Mouse (Mus musculus) CH12.LX (cell line): Measurements from ENCODE around the gene Dnase2b. TPM values are rescaled to one million over a fixed set of nuclear protein-coding genes. Genes with fewer than 3 reads are reported as not detected.
A peak's percentile ranks its signal among the peaks of the same experiment; 100 is the strongest.

ENCODE experiments used
- DNase-seq: peaks from one replicate; pipeline ENCODE4 v3.0.0-alpha.2; 2013; ENCODE audit errors: extremely low read depth
- H3K27ac ChIP-seq: 2 replicates; pipeline ENCODE4 v1.5.1; 2012; ENCODE audit warnings: low read depth, mild to moderate bottlenecking, control low read depth, moderate library complexity; ENCODE audit not compliant: insufficient read depth
- H3K27me3 ChIP-seq: replicated peaks from 2 replicates; pipeline ENCODE3; 2012; ENCODE audit warnings: inconsistent platforms
- H3K36me3 ChIP-seq, 2 experiments: replicated peaks in 1 of 2; 2 replicates each; pipeline versions ENCODE3 to v1.6.1; 2012; ENCODE audit warnings: inconsistent platforms in 1 of 2, low read length in 1 of 2, mild to moderate bottlenecking in 1 of 2, mixed read lengths in 1 of 2, moderate library complexity in 1 of 2; ENCODE audit not compliant: control insufficient read depth in 1 of 2, insufficient read depth in 1 of 2
- H3K4me1 ChIP-seq, 2 experiments: 2 replicates each; pipeline ENCODE4 v1.6.1; 2012; ENCODE audit warnings: inconsistent platforms in 1 of 2, moderate library complexity in 1 of 2; ENCODE audit not compliant: insufficient read depth in 2 of 2, control insufficient read depth in 1 of 2
- H3K4me2 ChIP-seq: 2 replicates; pipeline ENCODE4 v1.6.1; 2012; ENCODE audit warnings: low read depth, mild to moderate bottlenecking, control low read depth; ENCODE audit not compliant: poor library complexity, insufficient read depth, severe bottlenecking
- H3K4me3 ChIP-seq, 3 experiments: fragments of 150-350 bp in 1 of 3; sonication (generic) in 1 of 3; replicated peaks in 1 of 3; 2 replicates each; pipeline versions ENCODE3 to v1.5.1; 2011 to 2012; ENCODE audit warnings: low read depth in 2 of 3, low read length in 2 of 3, mild to moderate bottlenecking in 2 of 3, moderate library complexity in 2 of 3, control low read depth in 1 of 3, improper control_type of control experiment in 1 of 3, inconsistent platforms in 1 of 3, mixed read lengths in 1 of 3; ENCODE audit not compliant: poor library complexity in 1 of 3
- H3K79me2 ChIP-seq: replicated peaks from 2 replicates; pipeline ENCODE4 v1.6.1; 2012; ENCODE audit warnings: mild to moderate bottlenecking, moderate library complexity; ENCODE audit not compliant: control insufficient read depth, poor library complexity, insufficient read depth, severe bottlenecking; ENCODE audit errors: extremely low read depth
- H3K9ac ChIP-seq: 2 replicates; pipeline ENCODE4 v1.6.1; 2012; ENCODE audit warnings: low read depth, mild to moderate bottlenecking, control low read depth, moderate library complexity; ENCODE audit not compliant: insufficient read depth
- H3K9me3 ChIP-seq: replicated peaks from 2 replicates; pipeline ENCODE3; 2012; ENCODE audit warnings: low read length, inconsistent platforms, mixed read lengths
- BHLHE40 ChIP-seq: IDR thresholded peaks from 2 replicates; pipeline ENCODE4 v1.6.1; 2011; ENCODE audit warnings: mild to moderate bottlenecking, low read depth, low read length, improper control_type of control experiment
- CHD1 ChIP-seq: IDR thresholded peaks from 2 replicates; pipeline ENCODE4 v1.6.1; 2012; ENCODE audit warnings: low read depth, low read length, improper control_type of control experiment, inconsistent platforms
- CHD2 ChIP-seq: IDR thresholded peaks from 2 replicates; pipeline ENCODE4 v1.6.1; 2011; ENCODE audit warnings: low read length, improper control_type of control experiment
- CTCF ChIP-seq, 2 experiments: IDR thresholded peaks in 1 of 2; conservative IDR thresholded peaks in 1 of 2; 2 replicates each; pipeline ENCODE4 v1.5.1; 2011 to 2012; ENCODE audit warnings: low read depth in 2 of 2, low read length in 2 of 2, improper control_type of control experiment in 1 of 2, inconsistent platforms in 1 of 2, mild to moderate bottlenecking in 1 of 2, moderate library complexity in 1 of 2
- E2F4 ChIP-seq: IDR thresholded peaks from 2 replicates; pipeline ENCODE4 v1.6.1; 2011; ENCODE audit warnings: low read depth, low read length, improper control_type of control experiment; ENCODE audit not compliant: insufficient replicate concordance
- ETS1 ChIP-seq: conservative IDR thresholded peaks from 2 replicates; pipeline ENCODE4 v1.6.1; 2012; ENCODE audit warnings: low read depth, mild to moderate bottlenecking, inconsistent platforms, low read length, improper control_type of control experiment, moderate library complexity
- GABPA ChIP-seq: IDR thresholded peaks from 2 replicates; pipeline ENCODE4 v1.6.1; 2012; ENCODE audit warnings: low read depth, low read length, improper control_type of control experiment, inconsistent platforms; ENCODE audit not compliant: insufficient replicate concordance
- IRF4 ChIP-seq: IDR thresholded peaks from 2 replicates; pipeline ENCODE4 v1.6.1; 2014; ENCODE audit warnings: low read depth, mild to moderate bottlenecking, inconsistent platforms, low read length, improper control_type of control experiment
- JUN ChIP-seq: IDR thresholded peaks from 2 replicates; pipeline ENCODE4 v1.6.1; 2011; ENCODE audit warnings: low read depth, mild to moderate bottlenecking, low read length, improper control_type of control experiment, moderate library complexity; ENCODE audit not compliant: insufficient read depth
- JUND ChIP-seq: conservative IDR thresholded peaks from 2 replicates; pipeline ENCODE4 v1.6.1; 2011; ENCODE audit warnings: low read depth, low read length, improper control_type of control experiment
- KAT2A ChIP-seq: IDR thresholded peaks from 2 replicates; pipeline ENCODE4 v1.6.1; 2012; ENCODE audit warnings: low read length, improper control_type of control experiment, inconsistent platforms; ENCODE audit not compliant: insufficient replicate concordance
- MAX ChIP-seq: IDR thresholded peaks from 2 replicates; pipeline ENCODE4 v1.6.1; 2011; ENCODE audit warnings: low read length, improper control_type of control experiment
- MAZ ChIP-seq: IDR thresholded peaks from 2 replicates; pipeline ENCODE4 v1.6.1; 2012; ENCODE audit warnings: low read depth, mild to moderate bottlenecking, inconsistent platforms, low read length, improper control_type of control experiment, moderate library complexity
- PAX5 ChIP-seq: IDR thresholded peaks from 2 replicates; pipeline ENCODE4 v1.6.1; 2012; ENCODE audit warnings: low read length, inconsistent platforms, mixed read lengths
- POLR2A ChIP-seq: IDR thresholded peaks from 2 replicates; pipeline ENCODE4 v1.6.1; 2011; ENCODE audit warnings: low read depth, mild to moderate bottlenecking, improper control_type of control experiment, low read length
- POLR2AphosphoS2 ChIP-seq: IDR thresholded peaks from 2 replicates; pipeline ENCODE4 v1.6.1; 2011; ENCODE audit warnings: low read depth, low read length, improper control_type of control experiment
- RAD21 ChIP-seq: IDR thresholded peaks from 2 replicates; pipeline ENCODE4 v1.6.1; 2011; ENCODE audit warnings: low read depth, mild to moderate bottlenecking, low read length, improper control_type of control experiment, moderate library complexity
- RCOR1 ChIP-seq: conservative IDR thresholded peaks from 2 replicates; pipeline ENCODE4 v1.6.1; 2012; ENCODE audit warnings: low read depth, mild to moderate bottlenecking, inconsistent platforms, low read length, improper control_type of control experiment
- SIN3A ChIP-seq: IDR thresholded peaks from 2 replicates; pipeline ENCODE4 v1.6.1; 2012; ENCODE audit warnings: low read length, improper control_type of control experiment, inconsistent platforms
- SMC3 ChIP-seq: IDR thresholded peaks from 2 replicates; pipeline ENCODE4 v1.6.1; 2011; ENCODE audit warnings: low read depth, low read length, improper control_type of control experiment
- TBP ChIP-seq: conservative IDR thresholded peaks from 2 replicates; pipeline ENCODE4 v1.6.1; 2011; ENCODE audit warnings: low read depth, low read length, improper control_type of control experiment
- TCF12 ChIP-seq: IDR thresholded peaks from 2 replicates; pipeline ENCODE4 v1.6.1; 2014; ENCODE audit warnings: low read depth, mild to moderate bottlenecking, inconsistent platforms, low read length, improper control_type of control experiment
- UBTF ChIP-seq: IDR thresholded peaks from 2 replicates; pipeline ENCODE4 v1.6.1; 2012; ENCODE audit warnings: low read depth, mild to moderate bottlenecking, inconsistent platforms, low read length, improper control_type of control experiment, moderate library complexity
- USF1 ChIP-seq: IDR thresholded peaks from 2 replicates; pipeline ENCODE4 v1.6.1; 2014; ENCODE audit warnings: low read depth, mild to moderate bottlenecking, inconsistent platforms, low read length, improper control_type of control experiment
- ZKSCAN1 ChIP-seq: IDR thresholded peaks from 2 replicates; pipeline ENCODE4 v1.6.1; 2012; ENCODE audit warnings: low read depth, inconsistent platforms, low read length, improper control_type of control experiment, borderline replicate concordance
- dilution Hi-C: fragments of 300-500 bp; cut with MboI; formaldehyde crosslinking; loops from 2 replicates; pipeline ENCODE4 v1.14.3; 2020; ENCODE audit warnings: low sequenced_read_pairs; ENCODE audit not compliant: extremely low pct_unique_long_range_greater_than_20kb, extremely low pct_ligation_motif_present
- in situ Hi-C: fragments of 300-500 bp; cut with MboI; formaldehyde crosslinking; loops from 3 replicates; pipeline ENCODE4 v1.14.3; 2019; ENCODE audit warnings: low sequenced_read_pairs, low pct_ligation_motif_present, low pct_unique_long_range_greater_than_20kb, mixed read lengths
- polyA plus RNA-seq: library from polyadenylated mRNA; unstranded; fragments of >175 nt; gene quantifications from 2 replicates; pipeline ENCODE4 v1.2.1, GENCODE M21; 2012; ENCODE audit warnings: low read depth; ENCODE audit not compliant: insufficient read length
- total RNA-seq, 2 experiments: library from RNA; depleted of rRNA; stranded (reverse); fragments of 300-350 nt in 1 of 2; fragments of >200 nt in 1 of 2; gene quantifications; 2 replicates each; pipeline ENCODE4 v1.2.3; 2012 to 2014

Gene Dnase2b
- total and polyA plus RNA-seq, 3 experiments, result not detected

DNA sequence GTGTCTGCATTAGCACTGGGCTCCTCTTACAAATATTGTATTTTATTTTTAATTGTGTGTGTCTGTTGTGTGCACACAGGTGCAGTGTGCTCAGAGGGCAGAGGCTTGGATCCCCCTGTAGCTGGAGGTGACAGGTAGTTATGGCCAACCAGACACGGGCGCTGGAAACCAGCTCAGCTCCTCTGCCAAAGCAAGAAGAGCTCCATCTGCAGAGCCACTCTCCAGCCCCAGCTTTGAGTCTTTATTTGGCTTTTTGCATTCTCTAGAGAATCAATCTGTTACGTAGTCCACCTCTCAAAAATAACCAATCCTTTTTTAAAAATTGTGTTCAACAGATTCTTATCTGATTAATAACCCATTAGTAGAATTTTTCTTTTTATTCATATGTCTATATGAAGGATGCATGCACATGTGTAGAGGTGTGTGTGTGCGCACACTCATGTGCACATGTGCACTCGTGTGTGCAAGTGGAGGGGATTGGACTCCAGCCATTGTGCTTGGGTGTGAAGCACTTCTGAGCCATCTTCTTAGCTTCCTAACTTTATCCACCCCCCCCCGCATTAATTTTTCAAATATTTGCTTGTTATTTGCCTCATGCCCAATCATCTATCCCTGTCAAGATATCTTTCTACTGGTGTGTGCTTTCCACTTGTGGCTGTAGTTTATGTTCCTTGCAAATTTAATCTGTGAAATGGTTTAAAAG is 16.0 kb downstream of the Dnase2b start:
- H3K4me3 ChIP-seq, result no peak overlapping the region
- dilution Hi-C loops, result no loop called here
- H3K27me3 ChIP-seq, result no peaks in the 10 kb centered on the region
- no peak overlapping the region for H3K4me2 ChIP-seq
- in situ Hi-C loops, result no loop called here
- no peaks in the 10 kb centered on the region for H3K79me2 ChIP-seq
- DNase-seq, result no peak
- no peak overlapping the region for H3K27ac ChIP-seq
- no peaks in the 10 kb centered on the region for H3K4me1 ChIP-seq
- H3K9ac ChIP-seq, result no peak overlapping the region
- H3K9me3 ChIP-seq, result no peaks in the 10 kb centered on the region
- TF ChIP-seq UBTF (no peak), KAT2A (no peak), RCOR1 (no peak), CHD2 (no peak), CHD1 (no peak), SIN3A (no peak), SMC3 (no peak), PAX5 (no peak), IRF4 (no peak), MAX (no peak), MAZ (no peak), POLR2AphosphoS2 (no peak), TCF12 (no peak), JUN (no peak), ETS1 (no peak), CTCF (conservative IDR thresholded peaks at IDR 0.05 in 1 of 2, IDR thresholded peaks at IDR 0.05 in 1 of 2; ENCODE audit: low read depth in 2 of 2, low read length in 2 of 2) (no peak), USF1 (no peak), E2F4 (no peak), POLR2A (no peak)
- H3K36me3 ChIP-seq, result no peaks in the 10 kb centered on the region

DNA sequence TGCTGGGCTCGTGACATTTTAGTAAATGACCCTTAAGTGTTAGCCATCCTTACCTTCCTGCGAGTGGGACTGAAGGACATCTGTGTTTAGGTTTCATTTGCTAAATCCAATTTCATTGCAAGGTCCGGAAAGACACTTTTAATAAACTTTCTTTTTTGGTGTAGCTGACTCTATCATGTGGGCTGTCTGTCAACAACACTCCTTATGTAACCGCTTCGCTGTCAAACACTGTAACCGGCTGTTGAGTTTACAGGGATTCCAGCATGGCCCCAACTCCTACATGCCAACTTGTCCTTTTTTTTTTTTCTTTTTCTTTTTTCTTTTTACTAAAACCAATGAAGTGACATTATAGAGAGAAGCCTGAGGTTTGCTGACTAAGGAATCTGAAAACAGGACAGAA is 17.0 kb downstream of the Dnase2b start:
- H3K4me2 ChIP-seq, result peak overlapping the region; percentile 17; the same call in 1 of the 2 replicates
- no peaks in the 10 kb centered on the region for H3K4me1 ChIP-seq
- H3K79me2 ChIP-seq, result no peaks in the 10 kb centered on the region
- no peaks in the 10 kb centered on the region for H3K36me3 ChIP-seq
- H3K27me3 ChIP-seq, result no peaks in the 10 kb centered on the region
- H3K27ac ChIP-seq, result no peak overlapping the region
- TF ChIP-seq GABPA (no peak), TBP (no peak), UBTF (no peak), ZKSCAN1 (no peak), JUND (no peak), RAD21 (no peak), SMC3 (no peak), E2F4 (no peak), BHLHE40 (no peak)
- H3K9me3 ChIP-seq, result no peaks in the 10 kb centered on the region
- H3K4me3 ChIP-seq, result no peak overlapping the region
- in situ Hi-C loops (no loop called here), dilution Hi-C loops (no loop called here)
- no peak overlapping the region for H3K9ac ChIP-seq
- no peak for DNase-seq
